Mouse (Mus musculus): ENCODE measurements around the gene Gm47841. TPM values are rescaled to one million over a fixed set of nuclear protein-coding genes. Genes with fewer than 3 reads are reported as not detected.

Gm47841 gene
- polyA plus RNA-seq, 1 experiment from 2014 or later = not detected

- ATAC-seq = no peak
Measured at GRCm38 (mm10) chr15:101039651-101040050, 7.5 kb downstream of the Gm47841 start.

GRCm38 (mm10) chr15:101028960-101029359 is 18.2 kb downstream of the Gm47841 start:
- Histone ChIP-seq H3K9me3 (replicated peaks; ENCODE audit: control insufficient read depth, low read length, poor library complexity, severe bottlenecking) (no peaks in the 10 kb centered on the region), H3K4me3 (ENCODE audit: low read depth, low read length) (no peak overlapping the region), H3K36me3 (ENCODE audit: control insufficient read depth, insufficient read depth, low read length) (peaks cover 22% of the 10 kb centered on the region), H3K4me2 (ENCODE audit: low read length) (no peak overlapping the region), H3K27me3 (ENCODE audit: control insufficient read depth, insufficient read depth, low read depth, low read length) (no peaks in the 10 kb centered on the region), H3K9ac (ENCODE audit: low read depth, low read length) (no peak overlapping the region), H3K4me1 (ENCODE audit: control insufficient read depth, insufficient read depth, low read length) (no peaks in the 10 kb centered on the region), H3K27ac (ENCODE audit: low read length) (no peak overlapping the region)
- ATAC-seq = no peak
- 68% methylated on average over 2 of the region's 2 CpGs for WGBS

More at GRCm38 (mm10) chr15:101039651-101040050, 7.5 kb downstream of the Gm47841 start:
- Histone ChIP-seq H3K4me3 (ENCODE audit: low read depth, low read length) (no peak overlapping the region), H3K27ac (ENCODE audit: low read length) (no peak overlapping the region), H3K36me3 (ENCODE audit: control insufficient read depth, insufficient read depth, low read length) (peaks cover 25% of the 10 kb centered on the region), H3K4me1 (ENCODE audit: control insufficient read depth, insufficient read depth, low read length) (no peaks in the 10 kb centered on the region), H3K9me3 (replicated peaks; ENCODE audit: control insufficient read depth, low read length, poor library complexity, severe bottlenecking) (no peaks in the 10 kb centered on the region), H3K9ac (ENCODE audit: low read depth, low read length) (no peak overlapping the region), H3K27me3 (ENCODE audit: control insufficient read depth, insufficient read depth, low read depth, low read length) (peaks cover 14% of the 10 kb centered on the region), H3K4me2 (ENCODE audit: low read length) (no peak overlapping the region)
- 52% methylated on average over 17 of the region's 17 CpGs for WGBS

- Histone ChIP-seq H3K27me3 (ENCODE audit: control insufficient read depth, insufficient read depth, low read depth, low read length) (no peaks in the 10 kb centered on the region), H3K4me1 (ENCODE audit: control insufficient read depth, insufficient read depth, low read length) (no peaks in the 10 kb centered on the region; the same call in 1 of the 2 replicates), H3K27ac (ENCODE audit: low read length) (no peak overlapping the region), H3K9me3 (replicated peaks; ENCODE audit: control insufficient read depth, low read length, poor library complexity, severe bottlenecking) (no peaks in the 10 kb centered on the region), H3K4me2 (ENCODE audit: low read length) (no peak overlapping the region), H3K4me3 (ENCODE audit: low read depth, low read length) (no peak overlapping the region), H3K9ac (ENCODE audit: low read depth, low read length) (no peak overlapping the region), H3K36me3 (ENCODE audit: control insufficient read depth, insufficient read depth, low read length) (peaks cover 22% of the 10 kb centered on the region)
- no peak for ATAC-seq
- 94% methylated on average over 6 of the region's 6 CpGs for WGBS
Measured at GRCm38 (mm10) chr15:101011352-101011751, 35.8 kb downstream of the Gm47841 start.

GRCm38 (mm10) chr15:101008386-101009010 is 38.7 kb downstream of the Gm47841 start:
- H3K4me1 ChIP-seq (ENCODE audit: control insufficient read depth, insufficient read depth, low read length) = no peaks in the 10 kb centered on the region; the same call in 1 of the 2 replicates
- H3K36me3 ChIP-seq (ENCODE audit: control insufficient read depth, insufficient read depth, low read length) = peaks cover 12% of the 10 kb centered on the region; the same call in 1 of the 2 replicates
- H3K9me3 ChIP-seq (replicated peaks; ENCODE audit: control insufficient read depth, low read length, poor library complexity, severe bottlenecking) = no peaks in the 10 kb centered on the region
- no peaks in the 10 kb centered on the region for H3K27me3 ChIP-seq (ENCODE audit: control insufficient read depth, insufficient read depth, low read depth, low read length)
- no peak overlapping the region for H3K4me2 ChIP-seq (ENCODE audit: low read length)
- no peak overlapping the region for H3K27ac ChIP-seq (ENCODE audit: low read length)
- no peak overlapping the region for H3K4me3 ChIP-seq (ENCODE audit: low read depth, low read length)
- 87% methylated on average over 14 of the region's 14 CpGs for WGBS
- no peak for ATAC-seq
- H3K9ac ChIP-seq (ENCODE audit: low read depth, low read length) = no peak overlapping the region

- no peak for ATAC-seq
- Histone ChIP-seq H3K9ac (ENCODE audit: low read depth, low read length) (no peak overlapping the region), H3K4me3 (ENCODE audit: low read depth, low read length) (no peak overlapping the region), H3K4me1 (ENCODE audit: control insufficient read depth, insufficient read depth, low read length) (no peaks in the 10 kb centered on the region; the same call in 1 of the 2 replicates), H3K4me2 (ENCODE audit: low read length) (no peak overlapping the region), H3K9me3 (replicated peaks; ENCODE audit: control insufficient read depth, low read length, poor library complexity, severe bottlenecking) (no peaks in the 10 kb centered on the region), H3K27me3 (ENCODE audit: control insufficient read depth, insufficient read depth, low read depth, low read length) (no peaks in the 10 kb centered on the region), H3K27ac (ENCODE audit: low read length) (no peak overlapping the region), H3K36me3 (ENCODE audit: control insufficient read depth, insufficient read depth, low read length) (peaks cover 14% of the 10 kb centered on the region)
- WGBS = 70% methylated on average over 7 of the region's 7 CpGs
Measured at GRCm38 (mm10) chr15:101007236-101007635, 40.0 kb downstream of the Gm47841 start.

- Histone ChIP-seq H3K4me1 (ENCODE audit: control insufficient read depth, insufficient read depth, low read length) (no peaks in the 10 kb centered on the region; the same call in 1 of the 2 replicates), H3K4me3 (ENCODE audit: low read depth, low read length) (peak overlapping the region; percentile 23; the same call in 1 of the 2 replicates), H3K27ac (ENCODE audit: low read length) (no peak overlapping the region), H3K4me2 (ENCODE audit: low read length) (peak overlapping the region; percentile 50), H3K27me3 (ENCODE audit: control insufficient read depth, insufficient read depth, low read depth, low read length) (no peaks in the 10 kb centered on the region), H3K9ac (ENCODE audit: low read depth, low read length) (no peak overlapping the region), H3K9me3 (replicated peaks; ENCODE audit: control insufficient read depth, low read length, poor library complexity, severe bottlenecking) (no peaks in the 10 kb centered on the region), H3K36me3 (ENCODE audit: control insufficient read depth, insufficient read depth, low read length) (peaks cover 13% of the 10 kb centered on the region)
- WGBS = 15% methylated on average over 14 of the region's 15 CpGs
- no peak for ATAC-seq
Measured at GRCm38 (mm10) chr15:101006251-101007040, 40.8 kb downstream of the Gm47841 start.

- no peaks in the 10 kb centered on the region for H3K27me3 ChIP-seq (ENCODE audit: control insufficient read depth, insufficient read depth, low read depth, low read length)
- 82% methylated on average over 8 of the region's 8 CpGs for WGBS
- peaks cover 10% of the 10 kb centered on the region for H3K36me3 ChIP-seq (ENCODE audit: control insufficient read depth, insufficient read depth, low read length)
- no peak overlapping the region for H3K9ac ChIP-seq (ENCODE audit: low read depth, low read length)
- H3K4me1 ChIP-seq (ENCODE audit: control insufficient read depth, insufficient read depth, low read length) = no peaks in the 10 kb centered on the region; the same call in 1 of the 2 replicates
- no peak for ATAC-seq
- H3K4me2 ChIP-seq (ENCODE audit: low read length) = no peak overlapping the region
- H3K27ac ChIP-seq (ENCODE audit: low read length) = no peak overlapping the region
- H3K9me3 ChIP-seq (replicated peaks; ENCODE audit: control insufficient read depth, low read length, poor library complexity, severe bottlenecking) = no peaks in the 10 kb centered on the region
- no peak overlapping the region for H3K4me3 ChIP-seq (ENCODE audit: low read depth, low read length)
Measured at GRCm38 (mm10) chr15:101005717-101006116, 41.5 kb downstream of the Gm47841 start.

GRCm38 (mm10) chr15:101004538-101004937 is 42.7 kb downstream of the Gm47841 start:
- no peaks in the 10 kb centered on the region for H3K27me3 ChIP-seq (ENCODE audit: control insufficient read depth, insufficient read depth, low read depth, low read length)
- 58% methylated on average over 3 of the region's 3 CpGs for whole genome bisulfite sequencing

GRCm38 (mm10) chr15:101002466-101002865 is 44.7 kb downstream of the Gm47841 start:
- Histone ChIP-seq H3K27ac (ENCODE audit: low read length) (no peak overlapping the region), H3K4me3 (ENCODE audit: low read depth, low read length) (no peak overlapping the region), H3K27me3 (ENCODE audit: control insufficient read depth, insufficient read depth, low read depth, low read length) (no peaks in the 10 kb centered on the region), H3K9me3 (replicated peaks; ENCODE audit: control insufficient read depth, low read length, poor library complexity, severe bottlenecking) (no peaks in the 10 kb centered on the region), H3K9ac (ENCODE audit: low read depth, low read length) (no peak overlapping the region), H3K4me1 (ENCODE audit: control insufficient read depth, insufficient read depth, low read length) (no peaks in the 10 kb centered on the region; the same call in 1 of the 2 replicates), H3K4me2 (ENCODE audit: low read length) (no peak overlapping the region), H3K36me3 (ENCODE audit: control insufficient read depth, insufficient read depth, low read length) (peaks cover 10% of the 10 kb centered on the region)
- 94% methylated on average over 3 of the region's 3 CpGs for WGBS
- no peak for ATAC-seq

More at GRCm38 (mm10) chr15:101004538-101004937, 42.7 kb downstream of the Gm47841 start:
- Histone ChIP-seq H3K36me3 (ENCODE audit: control insufficient read depth, insufficient read depth, low read length) (peaks cover 10% of the 10 kb centered on the region), H3K4me2 (ENCODE audit: low read length) (no peak overlapping the region), H3K9ac (ENCODE audit: low read depth, low read length) (no peak overlapping the region), H3K4me1 (ENCODE audit: control insufficient read depth, insufficient read depth, low read length) (no peaks in the 10 kb centered on the region; the same call in 1 of the 2 replicates), H3K4me3 (ENCODE audit: low read depth, low read length) (no peak overlapping the region), H3K9me3 (replicated peaks; ENCODE audit: control insufficient read depth, low read length, poor library complexity, severe bottlenecking) (no peaks in the 10 kb centered on the region), H3K27ac (ENCODE audit: low read length) (no peak overlapping the region; the same call in 1 of the 2 replicates)
- no peak for ATAC-seq
